ENCODE assay signal across 8 mouse cellular contexts in the genomic region with DNA sequence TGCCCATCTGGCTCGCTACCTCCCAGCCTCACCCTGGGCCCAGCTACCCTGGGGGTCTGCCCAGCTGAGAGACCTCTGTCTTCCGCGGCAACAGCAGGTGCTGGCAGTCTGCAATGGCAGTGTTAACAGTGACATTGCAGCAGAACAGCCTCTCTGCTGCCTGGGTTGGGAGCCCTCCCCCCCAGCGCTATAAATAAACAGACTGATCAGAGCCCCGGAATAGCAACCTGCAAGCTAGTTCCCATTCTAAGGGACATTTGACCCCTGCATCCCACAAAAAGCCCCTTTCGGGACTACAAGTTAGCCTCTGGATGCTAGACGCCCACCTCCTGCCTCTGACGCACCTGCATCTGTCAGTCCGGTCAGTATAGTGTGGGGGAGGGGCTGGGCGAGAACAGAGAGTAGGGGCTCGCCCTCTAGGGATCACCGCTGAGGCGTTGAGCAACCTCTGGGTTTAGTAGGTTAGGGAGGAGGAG. TPM values are rescaled to one million over a fixed set of nuclear protein-coding genes. Genes with fewer than 3 reads are reported as not detected.
DNase-seq lines count a peak whose midpoint lies in the region; ATAC-seq and TF ChIP-seq lines count a peak whose summit lies in the region.

A gene (minus strand): TSS at position 158 of the 476 bp plus-strand sequence.

- no peak for TF ChIP-seq CTCF in bone marrow macrophage, adult 2 months (IDR thresholded peaks at IDR 0.05; ENCODE audit: low read depth, low read length)

- peak within 1 kb of the TSS; percentile 36 for H3K27ac ChIP-seq in bone marrow macrophage, adult 2 months (ENCODE audit: insufficient read depth, low read depth, low read length)
- no peak within 1 kb of the TSS for H3K27ac ChIP-seq in forebrain, embryonic 13.5 days
- H3K27ac ChIP-seq in liver, embryonic 13.5 days = no peak within 1 kb of the TSS

- intact Hi-C loops in left cerebral cortex, postnatal 14 days (cut with DNase I) = no loop called here
- intact Hi-C loops in heart, postnatal 14 days (cut with DNase I) = no loop called here

- H3K27me3 ChIP-seq in forebrain, embryonic 13.5 days = peaks cover 17% of the 10 kb centered on the region
- H3K27me3 ChIP-seq in liver, embryonic 13.5 days = peaks cover 30% of the 10 kb centered on the region

- TF ChIP-seq POLR2A in bone marrow macrophage, adult 2 months (IDR thresholded peaks at IDR 0.05; ENCODE audit: borderline replicate concordance, low read depth, low read length) = no peak

- H3K4me1 ChIP-seq in bone marrow macrophage, adult 2 months (ENCODE audit: control insufficient read depth, insufficient read depth, low read length) = peaks cover 28% of the 10 kb centered on the region
- peaks cover 15% of the 10 kb centered on the region for H3K4me1 ChIP-seq in forebrain, embryonic 13.5 days
- H3K4me1 ChIP-seq in liver, embryonic 13.5 days (replicated peaks) = peaks cover 24% of the 10 kb centered on the region

- peak within 1 kb of the TSS; percentile 44 for H3K4me3 ChIP-seq in bone marrow macrophage, adult 2 months (ENCODE audit: insufficient read depth, low read length)
- H3K4me3 ChIP-seq in forebrain, embryonic 13.5 days = no peak within 1 kb of the TSS; the same call in 1 of the 2 replicates
- H3K4me3 ChIP-seq in liver, embryonic 13.5 days (replicated peaks) = peak within 1 kb of the TSS; percentile 38

- no peak for ATAC-seq in forebrain, embryonic 13.5 days
- ATAC-seq in liver, embryonic 13.5 days (ENCODE audit: low read depth) = no peak

- no peaks in the 10 kb centered on the region for H3K9me3 ChIP-seq in forebrain, embryonic 13.5 days (replicated peaks)
- H3K9me3 ChIP-seq in liver, embryonic 13.5 days (replicated peaks) = no peaks in the 10 kb centered on the region

- 7% methylated on average over 13 of the region's 13 CpGs for WGBS in forebrain, embryonic 13.5 days
- WGBS in liver, embryonic 13.5 days (ENCODE audit: insufficient replicate concordance) = 7% methylated on average over 13 of the region's 13 CpGs

- peak within 1 kb of the TSS; percentile 45 for H3K4me2 ChIP-seq in forebrain, embryonic 13.5 days
- H3K4me2 ChIP-seq in liver, embryonic 13.5 days = peak within 1 kb of the TSS; percentile 64

- peak; percentile 49 to 73 for DNase-seq in left cerebral cortex, postnatal 14 days (ENCODE audit: low spot score in 2 of 2)
- DNase-seq in left cerebral cortex, adult 18-20 months (ENCODE audit: low spot score in 2 of 2) = no peak
- DNase-seq in heart, postnatal 14 days = peak; percentile 53 to 56
- DNase-seq in liver, embryonic 13.5 days = no peak
- peak; percentile 67 for DNase-seq in retina, postnatal 1 day
- DNase-seq in ovary, postnatal 10 days (ENCODE audit: low spot score) = no peak

- no peaks in the 10 kb centered on the region for H3K36me3 ChIP-seq in forebrain, embryonic 13.5 days (ENCODE audit: poor library complexity, severe bottlenecking)
- H3K36me3 ChIP-seq in liver, embryonic 13.5 days = no peaks in the 10 kb centered on the region

- H3K9ac ChIP-seq in forebrain, embryonic 13.5 days = peak within 1 kb of the TSS; percentile 48
- H3K9ac ChIP-seq in liver, embryonic 13.5 days = peak within 1 kb of the TSS; percentile 43

RNA-seq across cellular contexts. Expression of the gene that starts here (rescaled TPM):
- total RNA-seq in left cerebral cortex, postnatal 14 days (2021) = 1 to 10 TPM; 5.9 to 6.0 TPM
- 1 to 10 TPM; 7.3 to 8.2 TPM for total RNA-seq in left cerebral cortex, adult 18-20 months (2021)
- not detected in 2 replicates for polyA plus RNA-seq in bone marrow macrophage, adult 2 months (2012; ENCODE audit: insufficient read depth, insufficient read length, missing spikeins)
- polyA plus RNA-seq in forebrain, embryonic 13.5 days (2015; fragmentation: Nextera tagmentation; extraction: Ambion mirVana) = 0.25 and 0.81 TPM in 2 replicates
- 10 to 100 TPM; 51.4 to 58.5 TPM for total RNA-seq in heart, postnatal 14 days (2021)
- polyA plus RNA-seq in liver, embryonic 13.5 days (2015; fragmentation: Nextera tagmentation; extraction: Ambion mirVana) = 0.23 TPM in 1 of 2 replicates, not detected in the other

Comparison
In these comparisons a context has a peak if more than half of its experiments do, and no peak if none do; other contexts are left out.
1. RNA of the gene that starts here (total RNA-seq): 51.4 to 58.5 TPM in heart, postnatal 14 days; 7.3 to 8.2 TPM in left cerebral cortex, adult 18-20 months and 5.9 to 6.0 TPM in left cerebral cortex, postnatal 14 days; every median in the first group is over 4 times any median in the second.
2. DNase-seq: peak in left cerebral cortex, postnatal 14 days (2 of 2), heart, postnatal 14 days (2 of 2) and retina, postnatal 1 day (single experiment); none in left cerebral cortex, adult 18-20 months (0 of 2), liver, embryonic 13.5 days (single experiment) and ovary, postnatal 10 days (single experiment).